Mouse (Mus musculus) G1E (cell line): Measurements from ENCODE around the gene Kcnc3.

Experiments
- CTCF ChIP-seq: IDR thresholded peaks from 2 replicates; pipeline ENCODE4 v1.5.1; 2012; ENCODE audit warnings: low read depth, low read length, inconsistent platforms, mixed read lengths
- GATA1 ChIP-seq: IDR thresholded peaks from 2 replicates; pipeline ENCODE4 v1.6.1; 2012; ENCODE audit warnings: borderline replicate concordance, low read length, inconsistent platforms, mixed read lengths
- POLR2AphosphoS5 ChIP-seq: IDR thresholded peaks from 2 replicates; pipeline ENCODE4 v1.6.1; 2012; ENCODE audit warnings: low read depth, low read length, inconsistent platforms; ENCODE audit not compliant: insufficient replicate concordance
- TAL1 ChIP-seq: conservative IDR thresholded peaks from 2 replicates; pipeline ENCODE4 v1.6.1; 2012; ENCODE audit warnings: low read depth, low read length, inconsistent platforms, mixed read lengths

- TF ChIP-seq CTCF = no peak
- no peak for TF ChIP-seq TAL1
- TF ChIP-seq GATA1 = no peak
- no peak for TF ChIP-seq POLR2AphosphoS5
These were observed 12.0 kb downstream of the Kcnc3 start for GRCm38 (mm10) chr7:44602443-44602842.
